Mouse (Mus musculus) spleen, postnatal 14 days (tissue): ENCODE data around the gene Ap1m1.
A peak's percentile ranks its signal among the peaks of the same experiment; 100 is the strongest.

Experiments
- DNase-seq, 2 experiments: peaks; one replicate each; pipeline ENCODE4 v3.0.0; 2021 to 2022; ENCODE audit warnings: low spot score in 2 of 2

The Ap1m1 gene

DNA sequence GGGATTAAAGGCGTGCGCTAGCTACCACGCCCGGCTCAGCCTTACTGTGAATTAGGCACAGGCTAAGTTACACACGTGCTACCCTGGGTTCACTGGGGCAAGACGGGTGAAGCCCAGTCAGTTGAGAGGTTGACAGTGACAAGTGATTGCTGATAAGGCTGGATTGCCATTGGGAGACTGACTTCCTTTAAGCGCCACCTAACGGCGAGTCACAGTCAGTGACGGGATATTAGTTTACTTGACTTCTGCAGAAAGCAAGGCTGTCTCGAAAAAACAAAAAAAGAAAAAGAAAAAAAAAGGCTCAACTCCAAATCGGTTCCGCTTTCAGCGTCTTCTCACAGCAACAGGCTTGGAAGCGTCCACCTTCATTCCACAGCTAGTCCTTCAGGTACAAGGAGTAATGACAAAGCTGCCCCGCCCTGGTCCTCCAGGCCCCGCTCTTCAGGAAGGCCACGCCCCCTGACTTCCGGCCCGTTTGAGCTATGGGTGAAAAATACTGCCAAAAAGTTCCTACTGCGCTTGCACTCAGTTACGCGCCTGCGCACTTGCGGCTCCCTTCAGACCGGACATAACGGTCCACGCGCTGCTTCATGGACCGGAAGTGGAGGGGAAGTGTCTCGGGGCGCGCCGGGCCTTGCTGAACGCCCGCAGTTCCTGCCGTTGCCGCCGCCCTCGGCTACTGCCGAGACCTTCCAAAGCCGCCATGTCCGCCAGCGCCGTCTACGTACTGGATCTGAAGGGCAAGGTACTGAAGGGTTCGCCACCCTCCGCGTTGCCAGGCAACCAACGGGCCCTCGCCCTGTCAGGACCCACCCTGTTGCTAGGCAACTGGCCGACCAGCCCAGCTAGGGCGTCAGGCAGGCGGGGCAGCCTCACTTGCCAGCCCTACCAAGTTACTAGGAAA, at the start of gene Ap1m1:
Ap1m1 (plus strand) TSS at position 520 of the 904 bp plus-strand sequence.
- peak; percentile 92 to 94 for DNase-seq

DNA sequence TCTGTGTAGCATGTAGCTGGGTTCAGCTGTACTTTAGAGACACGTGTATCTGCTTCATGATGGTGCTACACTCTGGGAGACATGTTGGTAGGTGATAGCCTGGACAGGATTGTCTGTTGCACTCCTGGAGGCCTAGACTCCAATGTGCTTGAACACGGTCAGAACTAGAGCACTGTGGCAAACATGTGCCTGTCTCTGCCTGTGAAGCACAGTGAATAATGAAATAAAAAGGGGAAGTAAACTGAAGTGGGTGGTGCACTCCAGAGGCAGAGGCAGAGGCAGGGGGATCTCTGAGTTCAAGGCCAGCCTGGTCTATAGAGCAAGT, 49.6 kb upstream of the Ap1m1 start:
- DNase-seq = no peak

DNA sequence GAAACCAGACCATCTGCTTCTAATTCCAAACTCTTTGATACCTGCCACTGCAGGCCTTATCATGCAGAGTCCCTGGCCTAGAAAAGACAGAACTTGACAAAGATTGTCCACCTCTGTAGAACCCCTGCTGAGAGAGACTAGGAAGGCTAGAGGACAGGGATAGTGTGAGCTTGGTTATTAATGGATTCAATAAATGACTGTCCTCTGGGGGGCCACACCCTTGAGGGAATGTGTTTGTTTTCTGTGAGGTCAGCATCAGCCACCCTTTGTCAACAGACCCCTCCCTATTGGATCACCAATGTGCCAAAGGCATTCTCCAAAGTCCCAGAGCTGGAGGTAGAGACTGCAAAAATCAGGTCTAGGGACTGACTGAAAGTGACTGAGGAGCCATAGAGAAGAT, 47.8 kb upstream of the Ap1m1 start:
- no peak for DNase-seq

DNA sequence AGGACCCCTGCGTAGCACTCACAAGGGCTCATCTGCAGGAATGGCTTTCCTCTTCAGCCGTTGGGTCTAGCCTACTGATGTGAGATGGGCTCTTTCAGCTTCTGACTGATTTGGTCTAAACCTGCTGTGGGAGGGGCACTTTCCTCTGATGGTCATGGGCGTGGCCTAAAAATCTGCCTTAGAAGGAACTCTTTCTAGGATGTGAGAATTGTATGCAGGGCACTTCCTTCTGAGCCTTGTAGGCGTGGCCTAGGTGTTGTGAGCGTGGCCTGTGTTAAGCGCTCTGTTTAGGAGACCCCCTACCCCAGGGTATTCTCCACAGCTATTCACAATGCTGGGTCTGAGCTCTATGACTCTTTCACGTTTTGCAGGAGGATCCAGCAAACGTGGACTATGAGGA, 41.8 kb upstream of the Ap1m1 start:
- no peak for DNase-seq

DNA sequence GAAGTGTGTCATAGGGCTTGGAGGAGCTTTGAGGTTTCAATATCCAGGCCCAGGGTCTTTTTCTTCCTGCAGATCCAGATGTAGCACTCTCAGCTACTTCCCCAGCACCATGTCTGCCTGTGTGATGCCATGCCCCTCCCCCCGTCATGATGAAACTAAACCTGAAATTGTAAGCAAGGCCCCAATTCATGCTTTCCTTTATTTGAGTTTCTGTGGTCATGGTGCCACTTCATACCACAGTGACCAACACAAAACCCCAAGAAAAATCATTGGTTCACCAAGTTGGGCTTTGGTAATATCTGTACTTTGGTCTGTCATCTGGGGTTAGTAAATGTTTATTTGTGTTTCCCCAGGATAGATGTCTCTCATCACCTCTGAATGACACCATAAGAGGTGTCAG, 31.2 kb upstream of the Ap1m1 start:
- no peak for DNase-seq

DNA sequence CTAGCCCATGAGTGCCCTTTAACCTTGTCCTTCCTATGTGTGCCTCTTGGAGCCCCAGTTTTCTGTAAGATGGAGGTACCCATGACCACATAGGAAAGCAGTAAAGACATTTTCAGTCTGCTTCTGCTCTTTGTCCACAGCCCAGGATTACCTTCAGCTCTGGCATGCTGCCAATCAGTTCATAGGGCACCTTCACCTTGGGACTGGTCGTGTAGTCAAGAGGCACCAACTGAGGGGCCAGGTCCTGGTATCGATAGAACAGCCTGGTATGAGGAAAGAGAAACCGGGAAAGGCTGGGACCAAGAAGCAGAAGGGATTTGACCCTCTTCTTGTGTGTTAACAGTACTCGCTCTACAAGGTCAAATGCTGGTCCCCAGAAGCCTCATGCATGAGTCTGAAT, 29.6 kb upstream of the Ap1m1 start:
- no peak for DNase-seq

DNA sequence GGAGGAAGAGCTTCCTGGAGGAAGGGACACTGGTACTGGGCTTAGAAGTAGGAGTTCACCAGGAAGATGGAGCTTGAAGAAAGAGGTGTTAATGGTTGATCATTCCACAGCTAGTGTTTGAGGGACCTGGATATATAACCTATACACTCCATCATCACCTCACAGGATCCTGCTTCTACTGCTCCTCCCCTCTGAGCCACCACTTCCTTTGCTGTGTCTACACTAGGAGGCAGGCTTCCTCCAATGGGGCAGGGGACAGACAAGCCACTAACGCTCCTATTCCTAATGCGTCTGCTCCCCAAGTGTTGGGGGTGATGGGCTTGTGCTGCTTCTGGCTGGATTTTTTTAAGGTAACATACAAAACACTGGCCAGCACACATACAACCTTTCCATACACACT, 29.1 kb upstream of the Ap1m1 start:
- no peak for DNase-seq

DNA sequence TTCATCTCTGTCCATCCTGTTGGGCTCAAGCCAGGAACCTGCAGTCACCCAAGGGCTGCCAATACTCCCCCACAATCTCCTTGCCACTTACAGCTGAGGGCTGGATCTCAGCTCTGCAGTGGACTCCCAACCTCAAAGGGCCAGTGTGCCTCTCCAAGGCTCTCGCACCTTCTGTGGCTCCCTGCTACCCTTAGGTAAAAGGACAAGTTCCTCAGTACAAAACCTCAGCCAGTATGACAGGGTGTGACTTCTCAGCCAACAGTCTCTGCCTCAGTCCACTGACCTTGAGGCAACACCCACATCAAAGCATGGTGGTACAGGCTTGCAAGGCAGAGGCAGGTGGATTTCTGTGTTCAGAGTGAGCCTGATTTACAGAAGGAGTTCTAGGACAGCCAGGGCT, 28.0 kb upstream of the Ap1m1 start:
- DNase-seq = no peak

DNA sequence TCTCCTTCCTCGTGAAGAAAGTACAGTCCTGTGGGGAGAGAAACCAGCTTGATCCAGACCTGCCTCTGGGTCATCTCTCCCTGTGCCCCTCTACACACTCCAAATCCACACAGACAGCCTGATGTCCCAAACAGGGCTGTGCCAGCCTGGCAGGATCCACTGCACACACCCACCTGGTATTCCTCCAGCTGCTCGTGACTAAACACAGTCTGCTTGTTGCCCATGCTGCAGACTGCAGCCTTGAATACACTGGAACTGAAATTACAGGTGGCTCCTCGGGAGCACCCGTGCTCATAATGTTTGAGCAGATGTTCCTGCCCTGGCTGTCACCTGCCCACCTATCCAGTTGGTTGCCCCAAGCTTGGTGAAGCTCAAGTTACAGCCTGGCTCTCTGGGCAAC, 27.1 kb upstream of the Ap1m1 start, which contains the start of gene Cib3:
Cib3 (minus strand) TSS at position 87 of the 400 bp plus-strand sequence.
- DNase-seq = no peak

DNA sequence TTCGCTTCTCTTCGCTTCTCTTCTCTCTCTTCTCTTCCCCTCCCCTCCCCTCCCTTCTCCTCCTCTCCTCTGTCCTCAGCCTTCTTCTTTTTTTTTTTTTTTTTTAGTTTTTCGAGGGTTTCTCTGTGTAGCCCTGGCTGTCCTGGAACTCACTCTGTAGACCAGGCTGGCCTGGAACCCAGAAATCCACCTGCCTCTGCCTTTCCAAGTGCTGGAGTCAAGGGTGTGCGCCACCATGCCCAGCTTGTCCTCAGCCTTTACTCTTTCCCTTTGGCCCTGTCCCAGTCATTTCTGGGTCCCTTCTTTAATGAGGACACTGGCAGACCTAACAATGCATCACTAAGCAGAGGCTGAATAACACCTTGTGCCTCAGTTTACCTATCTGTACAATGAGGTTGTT, 26.3 kb upstream of the Ap1m1 start, which contains the start of gene Gm11034:
Gm11034 (minus strand) TSS at position 101 of the 400 bp plus-strand sequence.
- DNase-seq = no peak

DNA sequence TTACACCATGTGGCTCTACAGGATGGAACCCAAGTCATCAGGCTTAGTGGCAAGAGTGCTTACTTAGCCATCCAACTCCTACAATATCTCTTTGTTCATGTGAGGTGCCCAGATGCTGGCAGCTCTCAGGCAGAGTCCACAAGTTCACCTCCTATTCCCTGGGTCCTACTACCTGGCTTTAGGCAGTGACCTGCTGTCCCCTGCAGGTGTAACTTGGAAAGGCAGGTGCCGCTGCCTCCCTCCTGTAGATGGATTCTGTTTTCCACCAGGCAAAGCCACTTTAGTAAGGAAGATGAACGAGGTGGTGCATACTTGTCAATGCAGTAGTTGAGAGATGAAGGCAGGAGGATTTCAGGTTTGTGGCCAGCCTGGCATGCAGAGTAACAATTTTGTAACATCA, 24.8 kb upstream of the Ap1m1 start:
- peak; percentile 27 to 52 for DNase-seq

DNA sequence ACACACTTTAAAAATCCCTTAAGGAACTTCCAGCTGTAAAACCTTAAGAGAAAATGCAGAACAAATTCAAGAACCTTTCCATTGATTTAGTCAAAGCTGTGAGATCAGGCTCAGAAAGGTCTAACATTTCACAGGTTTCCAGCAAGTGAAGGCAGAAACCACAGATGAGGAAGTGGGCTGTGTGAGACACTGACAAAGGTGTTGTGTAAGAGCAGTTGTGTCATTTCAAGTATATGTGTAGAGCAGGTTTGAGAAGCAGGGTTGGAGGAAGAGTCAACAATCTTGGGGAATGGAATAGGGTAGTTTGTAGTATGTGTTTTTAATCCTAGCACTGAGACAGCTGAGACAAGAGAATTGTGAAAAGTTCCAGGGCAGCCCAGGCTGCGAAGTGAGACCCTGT, 23.9 kb upstream of the Ap1m1 start:
- DNase-seq = no peak

DNA sequence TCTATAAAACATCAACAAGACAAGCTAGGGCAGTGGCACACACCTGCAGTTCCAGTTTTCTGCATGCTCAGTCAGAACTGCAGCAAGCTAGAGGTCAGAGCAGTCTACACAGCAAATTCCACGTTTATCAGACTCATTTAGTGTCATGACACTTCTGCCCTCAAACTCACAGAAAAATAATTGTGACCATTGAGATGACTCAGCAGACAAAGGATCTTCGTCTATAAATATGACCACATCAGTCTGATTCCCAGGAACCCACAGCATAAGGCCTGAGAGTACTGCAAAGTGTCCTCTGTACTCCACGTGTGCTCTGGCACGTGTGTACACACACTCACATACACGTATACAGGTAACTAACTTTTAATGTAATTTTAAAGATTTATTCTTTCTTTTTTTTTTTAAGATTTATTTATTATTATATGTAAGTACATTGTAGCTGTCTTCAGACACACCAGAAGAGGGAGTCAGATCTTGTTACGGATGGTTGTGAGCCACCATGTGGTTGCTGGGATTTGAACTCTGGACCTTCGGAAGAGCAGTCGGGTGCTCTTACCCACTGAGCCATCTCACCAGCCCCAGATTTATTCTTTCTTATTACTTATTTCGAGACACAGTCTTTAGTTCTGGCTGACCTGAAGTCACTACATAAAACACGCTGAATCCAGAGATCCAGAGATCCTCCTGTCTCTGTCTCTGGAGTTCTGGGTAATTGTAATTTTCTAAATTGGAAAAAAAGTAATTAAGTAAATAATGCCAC, 20.9 kb upstream of the Ap1m1 start:
- no peak for DNase-seq

DNA sequence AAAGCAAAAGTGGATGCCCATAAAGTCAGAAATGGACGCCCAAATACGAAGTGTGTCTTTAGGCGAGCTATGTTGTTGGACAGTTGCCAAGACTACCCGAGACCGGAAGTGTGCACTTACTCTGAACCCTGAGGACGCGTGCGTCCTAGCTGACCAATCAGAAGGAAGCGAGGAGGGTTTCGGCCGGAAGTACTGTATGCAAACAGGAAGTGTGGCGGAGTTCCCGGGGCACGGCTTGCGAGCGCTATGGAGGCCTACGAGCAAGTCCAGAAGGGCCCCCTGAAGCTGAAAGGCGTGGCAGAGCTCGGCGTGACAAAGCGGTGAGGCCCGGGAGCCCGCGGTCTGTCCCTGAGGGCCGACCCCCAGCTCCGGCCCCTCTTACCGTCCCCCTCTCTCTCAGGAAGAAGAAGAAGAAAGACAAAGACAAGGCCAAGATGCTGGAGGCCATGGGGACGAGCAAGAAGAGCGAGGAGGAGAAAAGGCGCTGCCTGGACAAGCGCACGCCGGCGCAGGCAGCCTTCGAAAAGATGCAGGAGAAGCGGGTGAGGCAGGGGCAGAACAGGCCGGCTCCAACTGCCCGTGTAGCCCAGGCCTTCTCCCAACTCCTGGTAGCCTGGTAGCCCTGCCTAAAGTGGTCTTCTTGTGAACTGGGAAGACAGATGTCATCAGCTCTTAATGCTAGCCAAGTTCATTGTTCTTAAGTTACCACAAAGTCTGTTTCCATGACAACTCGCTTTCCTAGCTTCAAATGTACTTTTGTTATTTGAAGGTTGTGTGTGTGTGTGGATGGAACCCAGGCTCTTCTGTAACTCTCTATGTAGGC, 20.1 kb upstream of the Ap1m1 start, which contains the start of gene Fam32a:
Fam32a (plus strand) TSS at position 190 of the 823 bp plus-strand sequence.
- DNase-seq = peak; percentile 73 to 82

DNA sequence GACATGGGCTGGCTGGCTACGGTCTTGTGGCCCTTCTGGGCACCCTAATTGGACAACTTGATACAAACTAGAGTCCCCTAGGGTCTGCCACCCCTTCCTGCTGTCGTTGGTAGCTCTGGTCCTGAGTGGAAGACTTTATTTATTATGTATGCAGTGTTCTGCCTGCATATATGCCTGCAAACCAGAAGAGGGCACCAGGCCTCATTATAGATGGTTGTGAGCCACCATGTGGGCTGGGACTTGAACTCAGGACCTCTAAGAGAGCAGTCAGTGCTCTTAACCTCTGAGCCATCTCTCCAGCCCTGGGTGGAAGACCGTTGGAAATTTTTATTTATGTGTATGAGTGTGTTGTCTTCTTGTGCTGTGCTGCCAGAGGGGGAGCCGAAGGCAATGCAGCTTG, 19.1 kb upstream of the Ap1m1 start:
- DNase-seq = no peak

DNA sequence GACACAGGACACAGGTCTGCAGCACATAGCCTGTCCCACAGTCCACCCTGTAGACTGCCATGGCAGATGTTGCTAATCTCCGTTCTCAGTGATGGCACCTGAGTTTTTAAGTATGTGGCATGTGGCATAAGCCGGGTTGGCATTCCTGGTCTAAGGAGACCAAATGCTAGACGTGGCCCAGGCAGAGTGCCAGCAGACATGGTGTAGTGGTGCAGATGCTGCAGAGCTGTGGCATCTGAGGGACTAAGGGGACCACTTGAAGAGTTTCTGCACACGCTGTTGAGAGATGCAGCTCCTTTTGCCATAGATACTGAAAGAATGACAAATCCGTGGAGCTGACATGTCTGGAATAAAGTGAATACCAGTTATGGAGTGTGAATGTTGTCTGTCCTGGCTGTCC, 17.2 kb upstream of the Ap1m1 start:
- DNase-seq = no peak

DNA sequence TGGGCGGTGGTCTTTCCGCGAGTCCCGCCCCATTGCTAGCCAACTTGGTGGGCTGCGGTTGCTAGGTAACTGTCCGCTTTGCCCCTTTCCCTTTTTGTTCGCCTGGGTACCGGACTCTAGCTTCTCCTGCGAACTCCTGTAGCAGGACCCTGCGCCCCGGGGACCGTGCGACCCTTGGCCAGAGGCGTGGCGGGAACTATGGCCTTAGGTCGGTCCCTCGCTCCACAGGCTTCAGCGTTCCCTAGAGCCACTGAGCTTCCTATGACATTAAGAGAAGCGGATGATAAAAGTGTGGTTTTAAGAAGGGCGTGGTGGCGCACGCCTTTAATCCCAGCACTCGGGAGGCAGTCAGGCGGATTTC, 565 bp downstream of the Ap1m1 start:
- DNase-seq = no peak

DNA sequence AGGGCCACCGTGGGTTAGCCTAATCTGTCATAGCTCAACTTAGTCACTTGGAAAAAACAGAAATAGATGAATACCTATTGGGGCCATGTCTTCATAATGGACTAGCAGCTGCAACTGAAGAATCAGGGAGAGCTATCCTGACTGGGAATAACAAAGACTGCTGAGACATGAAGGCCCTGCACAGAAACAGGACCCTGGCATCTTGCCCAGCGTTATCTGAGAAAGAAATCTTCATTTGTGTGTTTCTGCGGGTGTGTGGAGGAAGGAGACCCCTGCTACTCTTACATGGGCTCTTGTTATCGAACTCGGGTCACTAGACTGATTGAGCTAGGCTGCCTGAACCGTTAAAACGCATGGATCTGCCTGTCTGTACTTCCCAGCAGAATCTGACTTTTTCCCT, 1.1 kb downstream of the Ap1m1 start:
- no peak for DNase-seq

DNA sequence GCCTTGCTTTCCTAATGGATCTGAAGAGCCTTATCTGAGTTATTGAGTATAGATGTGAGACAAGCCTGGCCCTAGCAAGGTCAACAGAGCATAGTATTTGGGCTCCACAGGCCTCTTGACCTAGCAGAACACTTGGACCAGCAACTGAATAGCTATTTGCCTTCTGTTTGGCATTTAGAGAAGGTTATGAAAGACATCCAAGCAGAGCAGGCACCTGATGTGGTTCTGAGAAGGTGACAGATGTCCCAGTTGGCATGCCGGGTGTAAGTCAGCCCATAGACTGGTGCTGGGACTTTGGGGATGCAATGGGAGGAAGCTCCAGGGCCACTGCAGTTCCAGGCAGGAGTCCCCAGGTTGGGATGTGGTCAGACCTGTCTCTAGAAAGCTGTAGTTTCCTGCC, 2.4 kb downstream of the Ap1m1 start:
- no peak for DNase-seq

DNA sequence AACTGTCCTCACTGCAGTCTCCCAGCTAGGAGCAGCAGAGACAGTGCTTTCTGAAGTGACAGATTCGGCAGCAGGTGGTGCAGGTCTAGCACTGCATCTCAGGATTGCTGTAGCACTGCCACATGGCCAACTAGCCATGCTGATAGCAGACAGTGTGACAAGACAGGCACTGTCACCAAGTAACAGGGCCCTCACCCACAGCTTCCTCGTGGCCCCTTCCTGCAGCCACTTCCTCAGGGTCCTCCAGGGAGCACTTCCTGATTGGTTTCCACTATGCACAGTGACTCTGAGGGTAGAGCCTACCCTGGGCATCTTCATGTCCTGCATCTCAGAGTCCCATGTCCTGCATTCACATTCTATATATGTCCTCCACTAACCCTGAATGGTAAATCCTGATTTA, 4.8 kb downstream of the Ap1m1 start:
- DNase-seq = no peak

DNA sequence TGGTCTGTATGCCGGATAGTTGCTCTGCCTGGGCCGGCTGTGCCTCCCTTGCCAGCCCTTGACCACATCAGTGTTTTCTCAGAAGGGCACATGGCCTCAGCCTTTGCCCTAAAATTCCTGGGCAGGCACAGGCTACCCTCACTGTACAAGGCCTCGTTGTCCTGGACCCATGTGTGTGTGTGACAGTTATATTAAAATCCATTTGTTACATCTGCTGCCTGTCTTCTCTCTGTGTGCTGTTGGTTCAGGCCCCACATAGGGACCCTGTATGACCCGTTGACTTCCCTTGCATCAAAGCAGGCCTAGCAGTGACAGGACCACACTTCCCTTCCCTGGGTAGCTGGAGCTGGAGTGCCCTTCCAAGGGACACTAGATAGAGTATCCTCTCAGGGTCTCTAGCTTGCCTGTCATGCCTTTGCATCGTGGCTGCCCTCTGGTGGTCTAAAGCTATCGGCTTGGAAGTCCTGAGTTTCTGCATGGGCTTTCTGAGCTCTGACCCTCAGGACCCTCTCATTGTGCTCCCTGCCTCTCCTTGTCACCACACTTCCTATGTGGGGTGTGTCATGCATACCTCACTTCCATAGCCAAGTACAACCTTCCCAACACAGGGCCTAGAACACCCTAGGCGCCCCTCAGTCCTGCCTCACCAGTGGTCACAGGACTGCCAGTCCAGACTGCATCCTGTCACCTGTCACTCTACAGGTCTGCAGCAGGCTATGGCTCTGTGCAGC, 17.5 kb downstream of the Ap1m1 start:
- peak in 1 of 2 experiments; percentile 50 for DNase-seq

DNA sequence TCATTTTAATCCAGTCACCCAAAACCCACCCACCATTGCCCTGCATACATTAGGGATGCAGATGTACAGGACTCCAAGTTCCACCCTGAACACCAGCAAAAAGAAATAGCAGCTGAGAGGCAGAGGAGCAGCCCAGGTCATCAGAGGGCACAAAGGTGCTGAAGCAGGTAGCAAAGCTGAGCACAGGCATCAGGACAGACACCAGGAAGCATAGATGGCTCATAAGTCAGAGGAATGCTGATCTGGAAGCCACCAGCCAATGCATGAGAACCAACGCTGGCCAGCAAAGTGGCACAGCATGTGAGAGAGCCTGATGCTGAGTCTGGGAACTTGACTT, 18.1 kb downstream of the Ap1m1 start:
- DNase-seq = no peak
